Mouse (Mus musculus) heart, embryonic 13.5 days (tissue): ENCODE measurements at regions not wholly inside any gene's neighbourhood (a gene's known extent, or its start where the extent isn't known, plus 50 kb on each side); places are given as distances from the start of the nearest gene placed in this dataset.

ENCODE experiments used
- ATAC-seq: fragments of 200-750 bp; cut with Nextera tagmentation; 2 replicates; pipeline ENCODE4 v1.8.0; 2017; ENCODE audit warnings: moderate TSS enrichment; ENCODE audit not compliant: insufficient number of reproducible peaks, low FRiP score, low TSS enrichment; ENCODE audit errors: extremely low read depth
- H3K27ac ChIP-seq: fragments of 300-500 bp; sonication (generic); replicated peaks from 2 replicates; pipeline ENCODE4 v1.5.1; 2015; ENCODE audit warnings: moderate library complexity, mild to moderate bottlenecking, inconsistent platforms
- H3K27me3 ChIP-seq: fragments of 300-500 bp; sonication (generic); replicated peaks from 2 replicates; pipeline ENCODE4 v1.6.1; 2015; ENCODE audit warnings: mild to moderate bottlenecking, inconsistent platforms
- H3K36me3 ChIP-seq: fragments of 300-500 bp; sonication (generic); 2 replicates; pipeline ENCODE4 v1.6.1; 2015; ENCODE audit warnings: mild to moderate bottlenecking, inconsistent platforms
- H3K4me1 ChIP-seq: fragments of 300-500 bp; sonication (generic); 2 replicates; pipeline ENCODE4 v1.6.1; 2015; ENCODE audit warnings: inconsistent platforms
- H3K4me2 ChIP-seq: fragments of 300-500 bp; sonication (generic); 2 replicates; pipeline ENCODE4 v1.6.1; 2015; ENCODE audit warnings: inconsistent platforms, mild to moderate bottlenecking, moderate library complexity
- H3K4me3 ChIP-seq: fragments of 300-500 bp; sonication (generic); 2 replicates; pipeline ENCODE4 v1.5.1; 2015; ENCODE audit warnings: moderate library complexity, mild to moderate bottlenecking, inconsistent platforms
- H3K9ac ChIP-seq: fragments of 300-500 bp; sonication (generic); 2 replicates; pipeline ENCODE4 v1.6.1; 2015; ENCODE audit warnings: inconsistent platforms, mild to moderate bottlenecking, moderate library complexity
- H3K9me3 ChIP-seq: fragments of 300-500 bp; sonication (generic); 2 replicates; pipeline ENCODE4 v1.6.1; 2016; ENCODE audit warnings: inconsistent platforms
- WGBS: fragments of 180-500 bp; shearing (Covaris S2); methylation state at CpG from one replicate; pipeline ENCODE4 v1.1.7; 2015; ENCODE audit warnings: mixed read lengths; 5-methylcytosine and 5-hydroxymethylcytosine counted together

- Histone ChIP-seq H3K36me3 (no peaks in the 10 kb centered on the region), H3K27me3 (no peaks in the 10 kb centered on the region), H3K9me3 (no peaks in the 10 kb centered on the region), H3K27ac (no peak overlapping the region), H3K9ac (no peak overlapping the region), H3K4me3 (no peak overlapping the region), H3K4me2 (no peak overlapping the region), H3K4me1 (peaks cover 60% of the 10 kb centered on the region)
- WGBS = 88% methylated on average over 3 of the region's 3 CpGs
- no peak for ATAC-seq
Observed at GRCm38 (mm10) chr5:35162120-35162519, 56.6 kb upstream of the Lrpap1 start.

DNA sequence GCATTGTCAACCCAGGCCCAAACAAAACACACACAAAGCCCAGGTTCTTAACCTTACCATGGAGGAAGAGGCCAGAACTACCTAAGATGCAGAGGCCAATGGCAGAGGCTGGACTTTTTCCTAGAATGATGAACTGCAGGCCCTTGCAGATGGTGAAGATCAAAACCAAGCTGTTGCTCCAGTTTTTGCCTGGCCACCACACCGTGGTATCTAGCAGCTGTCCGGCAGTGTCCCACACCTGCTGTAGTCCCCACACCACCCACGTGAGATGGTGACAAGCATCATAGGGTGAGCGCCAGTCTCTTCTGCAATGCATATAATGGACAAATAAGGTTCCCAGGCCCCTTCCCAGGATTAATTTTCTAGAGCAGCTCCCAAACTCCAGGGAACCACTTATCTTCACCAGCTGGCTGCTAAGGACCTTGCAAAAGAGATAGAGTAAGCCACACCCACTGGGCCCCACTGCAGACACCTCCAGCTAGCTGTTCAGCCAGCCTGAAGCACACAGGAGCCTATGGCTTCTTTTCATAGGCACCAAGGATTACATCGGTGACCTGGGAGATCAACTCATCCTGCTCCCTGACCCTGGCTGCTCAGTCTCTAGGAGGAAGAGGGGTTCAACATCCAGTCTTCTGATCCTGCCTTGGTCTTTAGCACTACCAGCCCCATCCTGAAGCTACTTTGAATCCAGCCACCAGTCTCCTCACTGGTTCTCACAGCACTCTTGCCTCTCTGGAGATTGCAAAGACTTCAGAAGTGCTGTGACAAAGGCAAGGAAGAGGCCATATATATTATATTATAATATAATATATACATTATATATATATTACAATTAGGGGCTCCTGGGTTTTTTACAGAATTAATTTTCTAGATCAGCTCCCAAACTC lies 55.6 kb upstream of the Lrpap1 start:
- 46% methylated on average over 5 of the region's 5 CpGs for WGBS
- no peak overlapping the region; the same call in 1 of the 2 replicates for H3K27ac ChIP-seq
- no peak overlapping the region; the same call in 1 of the 2 replicates for H3K4me3 ChIP-seq
- no peak overlapping the region for H3K9ac ChIP-seq
- peaks cover 59% of the 10 kb centered on the region for H3K4me1 ChIP-seq
- H3K27me3 ChIP-seq = no peaks in the 10 kb centered on the region
- ATAC-seq = no peak
- H3K4me2 ChIP-seq = peak overlapping the region; percentile 47
- no peaks in the 10 kb centered on the region for H3K36me3 ChIP-seq
- H3K9me3 ChIP-seq = no peaks in the 10 kb centered on the region

GRCm38 (mm10) chr5:35159854-35160253 lies 54.3 kb upstream of the Lrpap1 start:
- H3K4me1 ChIP-seq = peaks cover 50% of the 10 kb centered on the region
- 75% methylated on average over 4 of the region's 4 CpGs for WGBS
- H3K9ac ChIP-seq = no peak overlapping the region
- no peaks in the 10 kb centered on the region for H3K36me3 ChIP-seq
- H3K9me3 ChIP-seq = no peaks in the 10 kb centered on the region
- H3K4me3 ChIP-seq = no peak overlapping the region
- no peak overlapping the region for H3K27ac ChIP-seq
- H3K27me3 ChIP-seq = no peaks in the 10 kb centered on the region
- peak overlapping the region; percentile 47 for H3K4me2 ChIP-seq
- ATAC-seq = no peak

DNA sequence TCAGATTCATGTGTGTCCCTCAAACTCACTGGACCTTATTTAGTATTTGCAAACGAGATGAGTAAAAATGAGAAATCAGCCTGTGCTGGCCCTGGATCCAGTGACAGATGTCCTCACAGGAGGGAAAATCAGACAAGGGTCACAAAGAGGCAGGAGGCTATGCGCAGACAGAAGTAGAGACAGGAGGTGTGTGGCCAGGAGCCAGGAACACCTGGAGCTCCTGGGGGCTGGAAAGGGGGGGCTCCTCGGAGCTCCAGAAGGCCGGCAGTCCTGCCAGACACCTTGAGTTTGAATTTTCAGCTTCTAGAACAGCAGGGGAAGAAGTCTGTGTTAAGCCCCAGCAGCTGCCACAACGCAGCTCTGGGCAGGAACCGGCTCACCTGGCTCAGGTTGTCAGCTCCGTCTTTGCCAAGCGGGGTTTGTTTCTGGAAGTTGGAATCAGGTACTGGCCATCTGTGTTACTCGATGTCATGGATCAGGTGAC lies 53.7 kb upstream of the Lrpap1 start:
- ATAC-seq = no peak
- H3K36me3 ChIP-seq = no peaks in the 10 kb centered on the region
- 0 out of 2 replicates have a peak overlapping the region, but pooled peaks have one; percentile 21 for H3K9ac ChIP-seq
- no peak overlapping the region; the same call in 1 of the 2 replicates for H3K4me3 ChIP-seq
- no peaks in the 10 kb centered on the region for H3K9me3 ChIP-seq
- H3K4me2 ChIP-seq = peak overlapping the region; percentile 47
- H3K4me1 ChIP-seq = peaks cover 50% of the 10 kb centered on the region
- peak overlapping the region; percentile 53 for H3K27ac ChIP-seq
- 41% methylated on average over 9 of the region's 9 CpGs for WGBS
- no peaks in the 10 kb centered on the region for H3K27me3 ChIP-seq

DNA sequence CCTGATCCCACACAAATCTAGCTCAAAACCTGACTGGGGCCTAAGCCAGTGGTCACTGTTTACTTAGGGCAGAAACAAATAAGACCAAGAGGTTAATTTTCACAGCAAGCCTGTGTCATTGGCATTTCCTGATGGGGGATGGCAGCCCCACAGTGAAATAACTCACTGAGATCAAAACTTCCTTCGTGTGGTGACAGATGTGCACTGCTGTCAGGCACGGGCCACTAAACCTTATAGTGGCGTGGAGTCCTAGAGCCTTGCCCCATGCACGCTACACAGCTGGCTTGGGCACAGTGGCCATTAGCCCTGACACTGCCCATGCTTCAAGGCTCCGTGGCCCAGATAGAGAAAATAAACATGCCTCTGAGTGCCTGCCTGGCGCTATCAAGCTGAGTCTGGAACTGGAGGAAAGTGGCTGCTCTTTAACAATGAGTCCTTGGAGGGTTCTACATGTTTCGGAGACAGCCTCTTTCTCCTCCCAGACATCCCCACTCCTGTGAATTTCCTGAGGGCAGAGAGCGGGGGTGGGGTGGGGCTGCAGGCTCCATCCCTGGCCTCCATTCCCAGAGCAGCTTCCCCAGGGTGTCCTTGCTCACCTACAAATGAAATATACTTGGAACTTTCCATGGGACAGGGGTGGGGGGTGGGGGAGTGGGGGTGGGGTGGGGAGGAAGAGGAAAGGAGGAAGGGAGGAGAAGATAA lies 52.9 kb upstream of the Lrpap1 start:
- Histone ChIP-seq H3K9me3 (no peaks in the 10 kb centered on the region), H3K9ac (peak overlapping the region; percentile 21; the same call in 1 of the 2 replicates), H3K27ac (peak overlapping the region; percentile 53), H3K36me3 (no peaks in the 10 kb centered on the region), H3K4me1 (peaks cover 50% of the 10 kb centered on the region), H3K27me3 (no peaks in the 10 kb centered on the region), H3K4me2 (peak overlapping the region; percentile 47), H3K4me3 (no peak overlapping the region)
- WGBS = 32% methylated on average over 8 of the region's 8 CpGs
- ATAC-seq = no peak

- H3K27me3 ChIP-seq = no peaks in the 10 kb centered on the region
- peaks cover 59% of the 10 kb centered on the region for H3K4me1 ChIP-seq
- no peaks in the 10 kb centered on the region for H3K36me3 ChIP-seq
- H3K9me3 ChIP-seq = no peaks in the 10 kb centered on the region; the same call in 1 of the 2 replicates
- H3K4me2 ChIP-seq = no peak overlapping the region
- no peak overlapping the region for H3K9ac ChIP-seq
- H3K4me3 ChIP-seq = no peak overlapping the region
- ATAC-seq = no peak
- H3K27ac ChIP-seq = no peak overlapping the region
- WGBS = 70% methylated on average over 7 of the region's 7 CpGs
Observed at GRCm38 (mm10) chr5:35156371-35156770, 50.8 kb upstream of the Lrpap1 start.

- Histone ChIP-seq H3K4me3 (no peak overlapping the region), H3K27me3 (no peaks in the 10 kb centered on the region), H3K9me3 (no peaks in the 10 kb centered on the region; the same call in 1 of the 2 replicates), H3K4me1 (peaks cover 52% of the 10 kb centered on the region), H3K36me3 (no peaks in the 10 kb centered on the region), H3K9ac (no peak overlapping the region), H3K27ac (no peak overlapping the region), H3K4me2 (no peak overlapping the region)
- WGBS = 81% methylated on average over 3 of the region's 3 CpGs
- ATAC-seq = no peak
Observed at GRCm38 (mm10) chr5:35155717-35156116, 50.2 kb upstream of the Lrpap1 start.
